Mouse (Mus musculus) NIH3T3 (cell line): Measurements from ENCODE around the gene Lamc2.

Experiments used
- DNase-seq: peaks from one replicate; pipeline ENCODE4 v3.0.0-alpha.2; 2012; ENCODE audit warnings: low read depth

Gene Lamc2

GRCm38 (mm10) chr1:153185828-153186803 is at the start of gene Lamc2:
TSS of gene Lamc2 (minus strand) at chr1:153186447.
- no peak for DNase-seq

DNA sequence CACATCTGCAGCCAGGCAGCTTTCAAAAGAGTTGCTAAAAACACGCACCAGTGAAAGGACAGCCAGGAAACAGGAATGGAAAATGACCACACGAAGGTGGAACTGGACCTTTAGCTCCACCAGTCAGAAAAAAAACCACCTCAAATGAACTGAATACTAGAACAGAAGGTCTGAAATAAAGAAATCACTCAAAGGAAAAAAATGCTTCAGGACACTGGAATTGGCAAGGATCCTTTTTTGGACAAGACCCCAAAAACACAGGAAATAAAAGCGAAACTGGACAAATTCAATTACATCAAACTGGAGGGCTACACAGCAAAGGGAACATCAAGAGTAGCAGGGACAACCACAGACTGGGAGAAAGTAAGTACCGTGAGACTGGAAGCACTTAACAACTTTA is 49.3 kb upstream of the Lamc2 start:
- peak; percentile 40 for DNase-seq

- no peak for DNase-seq
These were observed 45.4 kb upstream of the Lamc2 start for GRCm38 (mm10) chr1:153231681-153232080.

GRCm38 (mm10) chr1:153227916-153228315 is 41.7 kb upstream of the Lamc2 start:
- no peak for DNase-seq

DNA sequence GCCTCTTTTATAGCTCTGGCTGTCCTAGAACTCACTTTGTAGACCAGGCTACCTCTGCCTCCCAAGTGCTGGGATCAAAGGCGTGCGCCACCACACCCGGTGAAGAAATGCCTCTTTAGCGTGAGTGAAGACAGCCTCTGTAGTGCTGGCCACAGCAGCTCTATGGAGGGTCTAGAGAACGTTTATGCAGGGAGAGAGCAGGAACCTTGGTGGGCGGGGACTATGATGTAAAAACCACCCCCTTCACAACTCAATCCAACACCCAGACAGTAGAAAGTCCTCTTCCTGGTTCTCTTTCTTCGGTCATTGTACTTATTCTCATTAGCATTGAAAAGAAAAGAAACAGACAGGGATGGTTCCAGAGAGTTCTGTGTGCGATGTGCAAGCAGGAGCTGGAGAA is 40.8 kb upstream of the Lamc2 start:
- no peak for DNase-seq

DNA sequence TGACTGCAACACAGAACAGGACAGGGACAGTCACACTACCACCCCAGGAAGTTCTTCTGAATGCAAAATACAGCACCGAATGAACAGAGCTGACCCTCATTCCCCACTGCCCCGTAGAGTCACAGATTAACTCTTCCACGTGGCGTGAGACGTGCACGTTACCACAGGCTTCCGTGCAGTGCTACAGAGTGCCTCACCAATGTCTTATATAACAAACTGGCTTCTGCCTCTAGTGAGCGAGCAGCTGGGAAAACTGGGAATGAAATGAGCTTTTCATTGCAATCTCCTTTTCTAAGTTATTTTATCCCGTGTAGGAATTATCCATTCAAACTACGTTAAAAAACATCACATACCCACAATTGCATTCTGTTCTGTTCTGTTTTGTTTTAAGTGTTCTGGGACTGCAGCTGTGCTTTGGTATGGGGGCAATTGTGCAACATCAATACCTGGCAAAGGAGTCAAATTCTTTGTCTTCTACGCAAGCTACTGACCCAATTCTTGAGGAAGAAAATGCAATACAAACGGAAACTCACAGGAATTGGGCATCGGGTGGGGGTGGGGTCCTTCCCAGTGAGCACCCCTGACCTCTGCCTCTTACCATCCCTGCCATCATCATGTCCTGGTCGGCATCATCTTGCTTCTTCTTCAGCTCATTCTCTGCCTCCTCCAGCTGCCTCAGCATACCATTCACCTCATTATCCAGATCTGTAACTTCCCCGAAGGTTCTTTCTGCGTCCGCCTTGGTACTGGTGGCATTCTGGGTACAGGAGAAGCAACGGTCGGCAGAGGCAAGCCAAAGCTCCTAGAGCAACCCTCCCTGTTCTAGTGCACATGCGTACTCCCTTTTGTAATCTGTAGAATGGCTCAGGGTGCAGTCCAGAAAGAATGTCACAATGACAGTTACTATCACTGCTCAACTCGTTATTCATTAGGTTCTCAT is 39.8 kb upstream of the Lamc2 start:
- DNase-seq = peak; percentile 51

GRCm38 (mm10) chr1:153224331-153224730 is 38.1 kb upstream of the Lamc2 start:
- no peak for DNase-seq

GRCm38 (mm10) chr1:153219376-153219775 is 33.1 kb upstream of the Lamc2 start:
- no peak for DNase-seq

GRCm38 (mm10) chr1:153216516-153216915 is 30.3 kb upstream of the Lamc2 start:
- DNase-seq = no peak

DNA sequence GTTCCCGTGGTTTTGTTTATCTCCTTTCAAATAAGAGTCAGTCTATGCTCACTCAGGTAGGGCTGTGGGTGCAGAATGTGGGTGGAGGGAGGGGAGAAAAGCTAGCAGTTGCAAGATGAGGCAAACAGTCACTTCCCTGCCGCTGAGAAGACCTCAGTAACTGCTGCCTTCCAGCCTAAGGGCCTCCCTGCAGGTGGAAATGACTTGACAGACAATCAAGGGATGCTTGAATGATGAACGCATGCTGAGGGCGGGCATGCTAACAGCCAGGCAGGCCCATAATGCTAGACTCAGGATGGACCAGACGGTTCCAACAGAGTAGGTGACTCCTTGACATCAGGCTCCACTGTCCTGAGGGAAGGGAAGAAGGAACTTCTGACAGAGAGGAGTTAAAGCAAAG is 29.4 kb upstream of the Lamc2 start:
- no peak for DNase-seq

- no peak for DNase-seq
These were observed 24.7 kb upstream of the Lamc2 start for GRCm38 (mm10) chr1:153210992-153211391.

GRCm38 (mm10) chr1:153210198-153210597 is 24.0 kb upstream of the Lamc2 start:
- no peak for DNase-seq

DNA sequence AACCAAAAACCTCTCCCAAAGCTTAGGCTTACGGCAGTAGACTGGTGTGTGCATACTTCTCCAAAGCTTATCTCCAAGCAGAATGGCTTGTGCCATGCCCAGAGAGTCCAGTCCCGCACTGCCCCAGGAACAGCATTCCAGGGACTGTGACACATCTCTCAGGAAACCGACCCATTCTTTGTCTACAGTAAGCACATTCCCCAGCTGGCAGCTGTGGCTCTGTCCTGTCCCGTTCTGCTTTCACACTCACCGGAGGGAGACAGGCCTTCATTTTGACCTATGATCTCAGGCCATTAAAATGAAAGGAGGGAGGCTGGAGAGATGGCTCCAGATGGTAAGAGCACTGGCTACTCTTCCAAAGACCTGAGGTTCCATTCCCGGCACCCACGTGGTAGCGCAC is 15.9 kb upstream of the Lamc2 start:
- no peak for DNase-seq

- no peak for DNase-seq
These were observed 15.2 kb upstream of the Lamc2 start for GRCm38 (mm10) chr1:153201448-153201847.

DNA sequence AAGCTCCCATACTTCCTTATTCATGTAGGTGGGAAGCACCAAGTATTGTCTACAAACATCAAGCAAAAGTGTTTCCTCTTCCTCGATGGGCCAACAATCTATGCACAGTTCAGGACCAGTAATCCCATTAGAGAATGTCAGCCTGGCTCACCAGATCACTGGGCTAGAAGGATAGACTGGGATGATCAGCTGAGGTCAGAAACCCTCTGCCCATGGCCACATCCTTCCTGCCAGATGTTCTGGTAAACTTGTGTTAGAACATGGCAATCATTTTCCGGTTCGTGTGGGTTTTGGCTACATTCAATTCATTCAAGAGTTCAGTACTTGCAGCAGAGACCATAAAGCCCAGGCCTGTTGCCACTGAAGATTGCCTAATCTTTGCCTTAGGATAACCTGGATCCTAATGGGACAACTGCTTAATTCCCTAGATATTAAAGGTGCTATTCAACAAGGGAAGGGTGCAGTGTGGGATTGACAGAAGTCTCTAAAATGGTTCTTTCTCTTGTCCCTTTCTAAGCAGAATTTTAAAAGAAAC is 11.1 kb upstream of the Lamc2 start:
- DNase-seq = peak; percentile 23

- no peak for DNase-seq
These were observed 6.7 kb upstream of the Lamc2 start for GRCm38 (mm10) chr1:153192945-153193344.

DNA sequence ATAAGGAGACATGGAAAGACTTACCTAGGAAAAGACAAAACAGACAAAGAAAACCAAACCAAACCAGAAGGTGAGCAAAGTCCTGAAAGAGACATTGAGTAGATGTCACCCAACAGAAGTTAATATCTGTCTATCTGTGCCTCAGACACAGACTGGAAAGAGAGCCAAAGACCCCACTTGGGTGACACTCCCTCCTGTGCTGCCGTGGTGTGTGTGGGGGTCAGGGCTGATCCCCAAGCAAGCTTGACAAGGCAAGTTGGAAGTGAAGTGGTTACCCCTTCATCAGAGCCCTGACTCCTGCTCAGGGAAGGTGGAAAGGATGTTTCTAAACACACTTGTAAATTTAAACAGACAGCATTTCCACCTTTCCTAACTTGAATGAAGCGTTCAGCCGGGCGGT is 6.1 kb upstream of the Lamc2 start:
- no peak for DNase-seq

- DNase-seq = peak; percentile 82
These were observed 5.7 kb upstream of the Lamc2 start for GRCm38 (mm10) chr1:153191943-153192329.

DNA sequence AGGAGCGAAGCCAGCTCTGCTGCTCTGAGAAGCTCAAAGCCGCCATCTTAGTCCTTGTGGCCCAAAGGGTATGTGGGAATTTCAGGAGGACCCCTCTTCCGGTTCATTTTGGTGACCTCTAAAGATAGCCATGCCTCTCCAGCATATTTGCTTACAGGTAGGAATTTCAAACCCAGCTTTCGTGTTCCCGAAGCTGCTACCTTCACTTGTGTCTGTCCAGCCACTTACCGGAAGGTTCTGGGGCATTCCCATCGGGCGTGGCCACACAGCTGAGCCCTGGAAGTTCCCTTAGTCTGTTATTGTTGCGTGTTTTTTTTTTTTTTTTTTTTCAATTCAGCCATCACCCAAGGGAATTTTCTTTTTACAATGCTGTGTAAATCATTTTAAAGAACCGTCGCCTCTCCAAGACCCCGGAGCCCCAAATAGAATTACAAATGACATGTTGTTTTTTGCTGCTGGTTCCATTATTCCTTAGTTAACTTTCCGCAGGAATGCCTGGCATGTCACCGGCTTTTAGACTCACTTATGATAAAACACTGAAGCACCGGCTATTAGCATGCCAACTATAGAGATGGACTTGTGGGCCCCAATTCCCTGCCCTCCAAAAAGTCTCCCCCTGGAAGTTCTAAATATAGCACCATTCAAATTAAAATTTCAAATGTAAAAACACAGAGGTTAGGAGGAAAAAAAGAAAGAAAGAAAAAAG is 5.1 kb upstream of the Lamc2 start:
- no peak for DNase-seq

GRCm38 (mm10) chr1:153188081-153188480 is 1.8 kb upstream of the Lamc2 start:
- no peak for DNase-seq

GRCm38 (mm10) chr1:153180586-153181289 is 5.5 kb downstream of the Lamc2 start:
- DNase-seq = peak; percentile 84
